Mouse (Mus musculus) ZHBTc4 (cell line): Measurements from ENCODE around the gene Glipr1l2.
"Not testable (repeated sequence)": the region's sequence is repeated elsewhere in the genome, so short reads cannot be mapped to it uniquely, and the experiment has no call there.

Experiments
- DNase-seq: peaks from one replicate; pipeline ENCODE4 v3.0.0-alpha.2; 2011; ENCODE audit warnings: low read depth, low spot score

Glipr1l2 gene

GRCm38 (mm10) chr10:112083157-112083556, at the start of gene Glipr1l2:
TSS of gene Glipr1l2 (plus strand) at chr10:112083354.
- no peak for DNase-seq

GRCm38 (mm10) chr10:112043523-112043922, 39.6 kb upstream of the Glipr1l2 start:
- not testable (repeated sequence) for DNase-seq

- not testable (repeated sequence) for DNase-seq
Measured at GRCm38 (mm10) chr10:112044283-112044682, 38.9 kb upstream of the Glipr1l2 start.

GRCm38 (mm10) chr10:112051220-112051619, 31.9 kb upstream of the Glipr1l2 start:
- no peak for DNase-seq

GRCm38 (mm10) chr10:112051956-112052355, 31.2 kb upstream of the Glipr1l2 start:
- DNase-seq = peak; percentile 14

- DNase-seq = peak; percentile 81
Measured at GRCm38 (mm10) chr10:112059702-112060582, 23.2 kb upstream of the Glipr1l2 start, which contains the start of gene Glipr1l1. TSS of gene Glipr1l1 (plus strand) at chr10:112060189.

- not testable (repeated sequence) for DNase-seq
Measured at GRCm38 (mm10) chr10:112060583-112060934, 22.6 kb upstream of the Glipr1l2 start.

GRCm38 (mm10) chr10:112080044-112080443, 3.1 kb upstream of the Glipr1l2 start:
- no peak for DNase-seq

GRCm38 (mm10) chr10:112105785-112106184, 22.6 kb downstream of the Glipr1l2 start:
- DNase-seq = peak; percentile 70

GRCm38 (mm10) chr10:112110401-112110800, 27.2 kb downstream of the Glipr1l2 start:
- no peak for DNase-seq

- not testable (repeated sequence) for DNase-seq
Measured at GRCm38 (mm10) chr10:112125090-112125489, 41.9 kb downstream of the Glipr1l2 start.

GRCm38 (mm10) chr10:112127682-112128230, 44.6 kb downstream of the Glipr1l2 start:
- DNase-seq = not testable (repeated sequence)

GRCm38 (mm10) chr10:112132194-112132593, 49.0 kb downstream of the Glipr1l2 start:
- DNase-seq = no peak

GRCm38 (mm10) chr10:112138050-112138870, 55.1 kb downstream of the Glipr1l2 start:
- DNase-seq = peak; percentile 78

GRCm38 (mm10) chr10:112138871-112139430, 55.8 kb downstream of the Glipr1l2 start:
- no peak for DNase-seq

GRCm38 (mm10) chr10:112139834-112140233, 56.7 kb downstream of the Glipr1l2 start:
- DNase-seq = no peak
